Mouse (Mus musculus) intestine, embryonic 15.5 days (tissue): ENCODE results near the gene Gcc1. TPM values are rescaled to one million over a fixed set of nuclear protein-coding genes. Genes with fewer than 3 reads are reported as not detected.

Experiments used
- ATAC-seq: fragments of 200-750 bp; cut with Nextera tagmentation; 2 replicates; pipeline ENCODE4 v1.8.0; 2017; ENCODE audit warnings: moderate TSS enrichment, moderate library complexity
- H3K27ac ChIP-seq: fragments of 300-500 bp; sonication (generic); 2 replicates; pipeline ENCODE4 v1.5.1; 2015; ENCODE audit warnings: mild to moderate bottlenecking, inconsistent platforms
- H3K27me3 ChIP-seq: fragments of 300-500 bp; sonication (generic); replicated peaks from 2 replicates; pipeline ENCODE4 v1.6.1; 2015; ENCODE audit warnings: inconsistent platforms
- H3K36me3 ChIP-seq: fragments of 300-500 bp; sonication (generic); 2 replicates; pipeline ENCODE4 v1.6.1; 2015; ENCODE audit warnings: inconsistent platforms
- H3K4me1 ChIP-seq: fragments of 300-500 bp; sonication (generic); replicated peaks from 2 replicates; pipeline ENCODE4 v1.6.1; 2015; ENCODE audit warnings: inconsistent platforms
- H3K4me2 ChIP-seq: fragments of 300-500 bp; sonication (generic); replicated peaks from 2 replicates; pipeline ENCODE4 v1.6.1; 2015; ENCODE audit warnings: mild to moderate bottlenecking, inconsistent platforms
- H3K4me3 ChIP-seq: fragments of 300-500 bp; sonication (generic); replicated peaks from 2 replicates; pipeline ENCODE4 v1.5.1; 2015; ENCODE audit warnings: inconsistent platforms
- H3K9ac ChIP-seq: fragments of 300-500 bp; sonication (generic); 2 replicates; pipeline ENCODE4 v1.6.1; 2015; ENCODE audit warnings: inconsistent platforms
- H3K9me3 ChIP-seq: fragments of 300-500 bp; sonication (generic); 2 replicates; pipeline ENCODE4 v1.6.1; 2016; ENCODE audit warnings: inconsistent platforms
- whole genome bisulfite sequencing: fragments of 180-500 bp; shearing (Covaris S2); methylation state at CpG from one replicate; pipeline ENCODE4 v1.1.7; 2015; 5-methylcytosine and 5-hydroxymethylcytosine counted together
- polyA plus RNA-seq: library from polyadenylated mRNA; unstranded; fragments of >200 nt; fragmentation: Nextera tagmentation; extraction: Ambion mirVana; gene quantifications from 2 replicates; pipeline ENCODE4 v1.2.1, GENCODE M21; 2015

Gcc1 gene
- polyA plus RNA-seq, 1 experiment from 2014 or later, result 8.5 TPM

DNA sequence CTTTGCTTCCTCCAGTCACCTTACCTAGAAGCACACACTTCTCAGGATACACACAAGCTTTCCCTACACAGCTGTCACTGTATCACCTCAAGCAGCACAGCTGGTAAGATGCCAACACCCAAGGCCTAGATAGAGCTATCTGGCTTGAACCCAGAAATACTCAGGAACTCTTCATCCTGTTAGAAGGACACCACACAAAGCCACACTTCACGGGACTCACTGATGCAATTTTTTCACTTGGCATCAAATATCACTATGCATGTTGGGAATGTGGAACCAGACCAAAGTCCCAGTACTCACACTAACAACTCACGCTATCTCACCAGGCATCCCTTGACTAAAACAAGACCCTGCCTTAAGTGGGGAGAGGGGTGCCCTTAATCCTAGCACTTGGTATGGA, 8.5 kb downstream of the Gcc1 start:
- Histone ChIP-seq H3K4me3 (no peak overlapping the region), H3K4me2 (peak overlapping the region; percentile 87), H3K4me1 (peaks cover 26% of the 10 kb centered on the region), H3K27me3 (no peaks in the 10 kb centered on the region), H3K9me3 (no peaks in the 10 kb centered on the region), H3K36me3 (peaks cover 12% of the 10 kb centered on the region; the same call in 1 of the 2 replicates), H3K27ac (no peak overlapping the region), H3K9ac (no peak overlapping the region)
- WGBS, result 94% methylated on average over 2 of the region's 2 CpGs
- no peak for ATAC-seq

DNA sequence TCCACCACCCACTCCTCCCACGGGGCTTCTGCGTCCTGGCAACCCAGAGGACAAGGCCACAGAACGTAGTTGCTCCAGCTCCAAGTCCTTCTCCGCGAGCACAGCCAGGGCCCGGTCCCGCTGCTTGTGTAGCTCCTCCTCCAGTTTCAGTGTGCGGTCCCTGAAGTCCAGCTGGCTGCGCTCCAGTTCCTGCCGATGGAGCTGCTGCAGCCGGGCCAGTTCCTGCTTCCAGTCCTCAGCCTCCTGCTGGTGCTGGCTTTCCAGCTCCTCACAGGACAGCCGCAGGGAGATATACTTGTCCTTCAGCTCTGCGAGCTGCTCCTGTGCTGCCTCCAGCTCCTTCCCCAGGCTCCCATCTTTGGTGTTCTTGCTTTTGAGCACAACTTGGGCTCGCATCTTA, 9.7 kb downstream of the Gcc1 start:
- Histone ChIP-seq H3K4me2 (no peak overlapping the region), H3K9ac (no peak overlapping the region), H3K36me3 (peaks cover 12% of the 10 kb centered on the region; the same call in 1 of the 2 replicates), H3K4me1 (peaks cover 20% of the 10 kb centered on the region), H3K27me3 (no peaks in the 10 kb centered on the region), H3K4me3 (no peak overlapping the region), H3K27ac (no peak overlapping the region), H3K9me3 (no peaks in the 10 kb centered on the region)
- ATAC-seq, result no peak
- 83% methylated on average over 14 of the region's 14 CpGs for WGBS

DNA sequence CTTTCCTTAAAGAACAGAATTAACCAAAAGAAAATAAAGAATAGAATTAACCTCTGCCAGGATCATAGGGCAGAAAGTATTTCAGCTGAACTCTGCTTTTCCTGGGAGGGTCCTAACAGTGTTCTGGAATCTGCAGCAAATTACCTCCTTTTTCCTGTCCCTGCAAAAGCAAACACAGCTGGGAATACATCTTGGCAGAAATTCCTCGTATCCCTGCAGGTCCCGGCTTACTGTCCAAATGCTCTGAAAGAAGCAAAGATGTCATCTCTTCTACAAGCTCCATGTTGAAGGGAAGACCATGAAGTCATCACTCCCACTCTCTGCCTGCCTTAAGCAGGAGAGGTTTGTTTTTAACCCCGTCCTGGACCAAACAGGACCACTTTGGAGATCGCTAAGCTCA, 11.2 kb downstream of the Gcc1 start:
- peaks cover 17% of the 10 kb centered on the region for H3K4me1 ChIP-seq
- ATAC-seq, result no peak
- H3K4me2 ChIP-seq, result no peak overlapping the region
- H3K9me3 ChIP-seq, result no peaks in the 10 kb centered on the region
- 71% methylated on average over 4 of the region's 4 CpGs for WGBS
- H3K27me3 ChIP-seq, result no peaks in the 10 kb centered on the region
- no peak overlapping the region for H3K4me3 ChIP-seq
- H3K36me3 ChIP-seq, result peaks cover 12% of the 10 kb centered on the region; the same call in 1 of the 2 replicates
- no peak overlapping the region for H3K27ac ChIP-seq
- no peak overlapping the region for H3K9ac ChIP-seq

DNA sequence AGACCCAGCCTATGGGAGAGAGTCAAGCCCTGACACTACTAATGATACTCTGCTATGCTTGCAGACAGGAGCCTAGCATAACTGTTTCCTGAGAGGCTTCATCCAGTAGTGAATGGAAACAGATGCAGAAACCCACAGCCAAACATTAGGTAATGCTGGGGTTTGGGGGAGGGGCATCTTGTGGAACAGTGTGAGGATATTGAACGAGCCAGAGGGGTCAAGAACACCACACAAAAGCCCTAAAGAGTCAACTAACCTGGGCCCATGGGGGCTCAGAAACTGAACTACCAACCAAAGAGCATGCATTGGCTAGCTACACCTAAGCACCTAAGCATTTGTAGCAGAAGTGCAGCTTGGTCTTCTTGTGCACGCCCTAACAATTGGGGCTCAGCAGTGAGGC, 17.0 kb downstream of the Gcc1 start:
- no peaks in the 10 kb centered on the region for H3K36me3 ChIP-seq
- H3K9ac ChIP-seq, result no peak overlapping the region
- H3K4me2 ChIP-seq, result no peak overlapping the region
- 71% methylated on average over 2 of the region's 2 CpGs for WGBS
- no peaks in the 10 kb centered on the region for H3K27me3 ChIP-seq
- no peak overlapping the region for H3K4me3 ChIP-seq
- no peaks in the 10 kb centered on the region for H3K9me3 ChIP-seq
- no peak overlapping the region for H3K27ac ChIP-seq
- no peak for ATAC-seq
- H3K4me1 ChIP-seq, result no peaks in the 10 kb centered on the region

DNA sequence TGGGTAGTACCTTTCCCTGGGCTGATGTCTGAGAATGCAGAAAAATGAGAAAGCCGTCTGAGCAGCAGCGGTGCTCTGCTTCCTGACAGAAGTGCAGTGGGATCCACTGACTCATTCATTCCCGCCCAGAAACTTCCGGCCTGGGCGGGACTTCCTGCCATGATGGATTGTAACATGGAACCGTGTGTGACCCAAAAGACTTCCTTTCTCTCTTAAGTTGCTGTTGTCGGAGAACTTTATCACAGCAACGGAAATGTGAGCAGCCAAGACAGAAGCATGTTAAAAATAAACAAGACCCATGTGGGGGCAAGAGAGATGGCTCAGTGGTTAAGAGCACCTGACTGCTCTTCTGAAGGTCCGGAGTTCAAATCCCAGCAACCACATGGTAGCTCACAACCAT, 18.1 kb downstream of the Gcc1 start:
- Histone ChIP-seq H3K36me3 (no peaks in the 10 kb centered on the region), H3K4me2 (no peak overlapping the region), H3K9ac (no peak overlapping the region), H3K27me3 (no peaks in the 10 kb centered on the region), H3K4me1 (no peaks in the 10 kb centered on the region), H3K4me3 (no peak overlapping the region), H3K27ac (no peak overlapping the region), H3K9me3 (no peaks in the 10 kb centered on the region)
- no peak for ATAC-seq
- WGBS, result 73% methylated on average over 9 of the region's 9 CpGs

DNA sequence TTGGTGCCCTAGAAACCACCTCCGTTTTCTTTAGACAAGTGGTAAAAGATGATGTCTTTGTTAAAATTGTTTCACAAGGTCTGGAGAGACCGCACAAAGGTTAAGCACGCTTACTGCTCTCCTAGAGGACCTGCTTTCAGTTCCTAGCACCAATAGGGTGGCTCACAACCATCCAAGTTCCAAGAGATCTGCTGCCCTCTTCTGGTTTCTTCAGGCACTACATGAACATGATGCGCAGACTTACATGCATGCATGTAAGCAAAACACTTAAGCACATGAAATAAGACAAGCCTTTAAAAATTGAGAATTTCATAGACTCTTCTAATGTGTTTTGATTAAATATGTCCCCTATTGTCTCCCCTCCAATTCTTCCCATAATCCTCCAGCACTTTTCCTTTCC, 28.4 kb downstream of the Gcc1 start:
- Histone ChIP-seq H3K9ac (no peak overlapping the region), H3K36me3 (no peaks in the 10 kb centered on the region), H3K27ac (no peak overlapping the region), H3K4me2 (no peak overlapping the region), H3K4me3 (no peak overlapping the region), H3K4me1 (0 out of 2 replicates have a peak, but pooled peaks cover 3% of the 10 kb centered on the region), H3K27me3 (0 out of 2 replicates have a peak, but pooled peaks cover 12% of the 10 kb centered on the region), H3K9me3 (no peaks in the 10 kb centered on the region)
- ATAC-seq, result no peak
- WGBS, result 88% methylated on average over 4 of the region's 4 CpGs

DNA sequence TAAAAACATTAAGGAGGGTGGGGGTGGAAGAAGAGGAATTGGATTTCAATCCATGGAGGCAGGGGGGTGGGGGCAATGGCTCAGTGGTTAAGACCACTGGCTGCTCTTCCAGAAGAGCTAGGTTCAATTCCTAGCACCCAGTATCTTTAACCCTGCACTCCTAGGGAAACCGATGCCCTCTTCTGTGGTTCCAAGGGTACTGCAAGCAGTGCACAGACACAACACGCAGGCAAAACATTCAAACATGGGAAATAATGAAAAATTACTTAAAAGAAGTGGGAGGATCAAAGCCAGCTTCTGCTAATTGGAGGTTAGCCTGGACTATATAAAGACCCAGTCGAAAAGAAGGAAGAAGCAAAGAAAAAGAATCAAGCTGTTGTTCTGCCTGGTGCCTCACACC, 29.5 kb downstream of the Gcc1 start:
- H3K36me3 ChIP-seq, result no peaks in the 10 kb centered on the region
- ATAC-seq, result no peak
- no peak overlapping the region for H3K4me2 ChIP-seq
- H3K9me3 ChIP-seq, result no peaks in the 10 kb centered on the region
- 0 out of 2 replicates have a peak, but pooled peaks cover 3% of the 10 kb centered on the region for H3K4me1 ChIP-seq
- no peak overlapping the region for H3K27ac ChIP-seq
- 0 out of 2 replicates have a peak, but pooled peaks cover 12% of the 10 kb centered on the region for H3K27me3 ChIP-seq
- H3K4me3 ChIP-seq, result no peak overlapping the region
- WGBS, result 85% methylated on average over 3 of the region's 3 CpGs
- H3K9ac ChIP-seq, result no peak overlapping the region

DNA sequence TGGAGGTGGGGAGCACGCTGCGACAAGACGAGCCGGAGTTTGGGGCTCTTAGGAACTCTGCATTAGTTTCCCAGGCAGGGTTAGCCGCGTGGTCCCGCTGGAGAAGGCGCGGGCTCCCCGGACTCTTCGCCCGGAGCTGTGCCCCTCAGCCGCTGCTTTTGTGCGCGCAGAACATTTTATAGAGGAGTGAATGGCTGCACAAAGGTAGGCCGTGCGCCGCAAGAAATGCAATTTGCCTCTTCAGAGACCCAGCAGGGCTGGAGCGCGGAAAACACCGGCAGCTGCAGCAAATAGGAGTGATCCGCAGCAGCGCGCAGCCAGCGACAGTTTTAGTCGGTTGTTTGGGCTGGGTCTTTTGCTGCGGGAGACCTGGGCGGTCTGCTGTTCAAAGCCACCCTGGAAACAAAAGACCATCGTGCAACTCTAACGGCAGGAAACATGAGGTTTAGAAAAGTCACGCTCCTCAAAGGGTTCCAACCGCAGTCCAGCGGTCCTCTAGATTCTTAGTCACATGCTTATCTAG, 30.4 kb downstream of the Gcc1 start, which contains the start of gene Zfp800:
Zfp800 (minus strand) TSS at position 325 of the 523 bp plus-strand sequence.
- Histone ChIP-seq H3K9ac (no peak within 1 kb of the TSS), H3K36me3 (no peaks in the 10 kb centered on the region), H3K27me3 (0 out of 2 replicates have a peak, but pooled peaks cover 12% of the 10 kb centered on the region), H3K4me2 (peak within 1 kb of the TSS; percentile 73), H3K27ac (no peak within 1 kb of the TSS), H3K4me1 (0 out of 2 replicates have a peak, but pooled peaks cover 3% of the 10 kb centered on the region), H3K4me3 (peak within 1 kb of the TSS; percentile 34), H3K9me3 (no peaks in the 10 kb centered on the region)
- 2% methylated on average over 33 of the region's 33 CpGs for WGBS
- ATAC-seq, result peak; percentile 61; the same call in 1 of the 2 replicates

DNA sequence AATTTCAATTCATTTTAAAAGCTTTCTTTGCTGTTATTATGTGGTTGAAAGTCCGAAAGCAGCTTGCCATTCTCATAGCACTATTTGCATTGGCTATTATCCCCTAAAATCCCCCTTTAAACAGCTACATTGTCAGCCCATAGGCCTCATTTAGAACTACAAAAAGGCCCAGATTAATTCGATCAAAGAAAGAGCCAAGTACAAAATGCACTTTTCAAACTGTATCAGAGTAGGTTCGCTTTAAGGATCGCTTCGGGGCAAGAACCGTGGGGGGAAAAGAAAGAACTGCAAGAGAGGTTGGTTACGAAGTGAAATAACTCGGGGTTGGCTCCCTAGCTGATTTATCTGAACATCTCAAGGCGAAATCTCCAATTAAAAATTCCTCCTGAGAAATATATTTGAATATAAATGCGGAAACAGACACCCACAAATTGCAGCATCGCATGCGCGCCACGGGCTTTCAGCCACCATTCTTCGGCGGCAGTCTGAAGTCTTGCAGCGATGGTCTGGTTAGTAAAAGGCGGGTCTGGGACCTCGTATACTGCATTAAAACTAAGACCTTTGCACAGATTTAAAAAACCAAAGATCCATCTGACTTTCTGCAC, 31.2 kb downstream of the Gcc1 start:
- no peak overlapping the region for H3K9ac ChIP-seq

DNA sequence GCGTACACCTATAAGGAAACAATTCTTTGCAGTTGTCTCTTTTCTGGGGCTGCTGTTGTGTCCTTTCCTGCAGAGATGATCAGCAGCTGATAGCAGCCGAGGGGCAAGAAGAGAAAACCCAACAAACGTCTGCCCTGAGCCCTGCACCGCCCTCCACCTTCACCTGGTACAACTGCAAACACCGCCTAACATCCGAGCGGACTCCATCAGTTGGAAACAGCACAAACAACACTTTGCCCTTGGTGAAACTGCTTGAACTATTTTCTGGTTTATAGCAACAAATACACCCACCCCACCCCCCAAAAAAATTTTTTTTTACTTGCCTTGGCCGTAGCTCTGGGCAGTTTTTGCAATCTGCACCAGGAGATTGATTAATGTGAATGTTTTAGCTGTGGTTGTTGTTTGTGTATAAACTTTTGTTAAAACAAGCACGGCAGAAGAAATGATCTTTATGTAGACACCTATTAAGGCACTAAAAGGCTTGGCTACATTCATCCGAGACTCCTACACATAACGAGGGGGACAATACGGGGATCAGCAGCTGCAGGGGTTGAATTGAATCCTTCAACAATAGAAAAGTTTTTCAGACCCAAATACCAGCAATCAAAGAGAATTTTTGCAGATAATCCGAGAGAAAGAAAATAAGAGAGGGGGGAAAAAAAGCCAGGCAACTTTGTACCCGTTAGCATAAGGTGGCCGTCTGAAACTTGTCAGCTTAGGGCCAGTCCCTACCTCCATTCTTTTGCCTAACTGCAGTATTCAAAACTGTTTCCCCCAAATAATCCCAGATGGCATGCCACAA, 31.9 kb downstream of the Gcc1 start:
- H3K27ac ChIP-seq, result no peak overlapping the region
- WGBS, result 38% methylated on average over 15 of the region's 15 CpGs

More for the DNA sequence above, 31.2 kb downstream of the Gcc1 start:
- Histone ChIP-seq H3K27ac (no peak overlapping the region), H3K4me2 (peak overlapping the region; percentile 73), H3K36me3 (no peaks in the 10 kb centered on the region), H3K4me1 (0 out of 2 replicates have a peak, but pooled peaks cover 3% of the 10 kb centered on the region), H3K9me3 (no peaks in the 10 kb centered on the region), H3K4me3 (peak overlapping the region; percentile 34), H3K27me3 (0 out of 2 replicates have a peak, but pooled peaks cover 12% of the 10 kb centered on the region)
- ATAC-seq, result no peak
- 5% methylated on average over 19 of the region's 19 CpGs for WGBS

DNA sequence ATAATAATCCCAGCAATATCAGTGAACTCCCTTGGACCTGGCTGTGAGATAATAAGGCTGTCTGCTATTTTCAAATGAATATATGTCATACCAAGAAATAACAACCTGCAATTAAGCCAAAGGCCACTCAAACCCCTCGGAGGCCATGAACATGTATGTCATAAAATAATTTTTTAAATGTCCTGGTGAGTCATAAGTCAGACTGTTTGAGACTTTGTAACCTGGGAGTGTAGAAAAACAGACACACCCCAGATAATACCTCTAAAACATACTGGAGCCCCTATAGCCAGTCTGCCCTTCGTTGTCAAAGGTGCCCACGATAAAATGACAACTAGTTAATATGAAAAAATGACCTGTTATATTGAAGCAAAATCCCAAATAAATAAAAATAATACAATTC, 39.2 kb downstream of the Gcc1 start:
- Histone ChIP-seq H3K27ac (no peak overlapping the region), H3K27me3 (no peaks in the 10 kb centered on the region), H3K4me2 (no peak overlapping the region), H3K9me3 (no peaks in the 10 kb centered on the region), H3K4me1 (no peaks in the 10 kb centered on the region), H3K9ac (no peak overlapping the region), H3K4me3 (no peak overlapping the region), H3K36me3 (no peaks in the 10 kb centered on the region)
- 63% methylated on average over 3 of the region's 3 CpGs for WGBS
- peak; percentile 90 for ATAC-seq

More for the DNA sequence above, 31.9 kb downstream of the Gcc1 start:
- Histone ChIP-seq H3K4me3 (no peak overlapping the region; the same call in 1 of the 2 replicates), H3K4me2 (peak overlapping the region; percentile 73; the same call in 1 of the 2 replicates), H3K27me3 (0 out of 2 replicates have a peak, but pooled peaks cover 12% of the 10 kb centered on the region), H3K4me1 (0 out of 2 replicates have a peak, but pooled peaks cover 3% of the 10 kb centered on the region), H3K9me3 (no peaks in the 10 kb centered on the region), H3K9ac (no peak overlapping the region), H3K36me3 (no peaks in the 10 kb centered on the region)
- ATAC-seq, result no peak

DNA sequence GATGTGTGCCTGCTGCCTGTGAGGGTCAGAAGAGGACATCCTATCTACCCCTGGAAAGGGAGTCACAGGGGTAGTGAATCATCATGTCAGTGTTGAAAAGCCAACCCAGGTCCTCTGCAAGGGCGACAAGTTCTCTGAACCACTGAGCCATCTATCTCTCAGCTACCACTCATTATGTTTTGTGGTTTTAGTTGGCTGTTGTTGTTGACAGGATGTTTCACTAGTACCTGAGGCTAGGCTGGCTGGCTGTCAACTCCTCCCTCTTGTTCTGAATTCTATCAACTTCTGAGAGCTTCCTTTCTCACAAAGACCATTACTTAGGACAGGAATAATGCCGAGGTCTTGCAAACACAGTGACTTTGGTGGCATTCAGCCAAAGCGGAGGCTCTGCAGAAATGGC, 43.0 kb downstream of the Gcc1 start:
- Histone ChIP-seq H3K36me3 (no peaks in the 10 kb centered on the region), H3K9ac (no peak overlapping the region), H3K27me3 (no peaks in the 10 kb centered on the region), H3K9me3 (no peaks in the 10 kb centered on the region), H3K27ac (no peak overlapping the region), H3K4me1 (no peaks in the 10 kb centered on the region), H3K4me3 (no peak overlapping the region), H3K4me2 (no peak overlapping the region)
- ATAC-seq, result no peak
- WGBS, result 83% methylated on average over 3 of the region's 3 CpGs
